Mouse (Mus musculus): Measurements from ENCODE around the gene Hoxa9. TPM values are rescaled to one million over a fixed set of nuclear protein-coding genes. Genes with fewer than 3 reads are reported as not detected.
A peak's percentile ranks its signal among the peaks of the same experiment; 100 is the strongest.

The Hoxa9 gene
- total and polyA plus RNA-seq, 2 experiments = 0.10 TPM; not detected in 1

DNA sequence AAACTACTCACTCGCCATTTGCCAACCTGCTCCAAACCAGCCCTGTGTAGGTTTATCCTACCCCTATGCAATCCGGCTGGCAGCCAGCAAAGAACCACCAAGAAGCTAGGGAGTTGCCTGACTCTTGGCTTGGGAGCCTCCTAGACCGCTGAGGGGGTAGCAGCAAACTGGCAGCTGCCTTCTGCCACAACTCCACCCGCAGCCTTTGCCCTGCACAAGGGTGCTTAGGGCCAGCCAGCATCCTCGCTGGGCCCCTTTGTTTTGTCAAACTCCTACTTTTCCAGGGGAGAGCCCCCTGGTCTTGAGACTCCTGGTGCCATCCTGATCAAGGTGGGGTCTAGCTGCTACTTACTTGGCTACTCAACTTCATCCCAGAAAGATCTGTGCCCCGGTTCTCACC, 46.2 kb downstream of the Hoxa9 start:
- H3K4me3 ChIP-seq (ENCODE audit: insufficient read depth, low read depth, low read length) = no peak overlapping the region
- H3K79me2 ChIP-seq (ENCODE audit: control insufficient read depth, insufficient read depth, low read length) = no peaks in the 10 kb centered on the region
- H3K27me3 ChIP-seq (ENCODE audit: control insufficient read depth, insufficient read depth, low read length) = peaks cover 15% of the 10 kb centered on the region
- H3K27ac ChIP-seq (replicated peaks; ENCODE audit: insufficient read depth, low read depth, low read length) = no peak overlapping the region
- TF ChIP-seq POLR2A (IDR thresholded peaks at IDR 0.05; ENCODE audit: extremely low read depth, insufficient read depth, low read length) = no peak
- no peak for TF ChIP-seq CTCF (IDR thresholded peaks at IDR 0.05; ENCODE audit: low read depth, low read length)
- H3K9ac ChIP-seq (ENCODE audit: low read depth, low read length) = no peak overlapping the region
- no peaks in the 10 kb centered on the region for H3K36me3 ChIP-seq (ENCODE audit: control insufficient read depth, insufficient read depth, low read length)
- no peak for DNase-seq (ENCODE audit: extremely low read depth, low read depth, low spot score)
- WGBS = 43% methylated on average over 6 of the region's 6 CpGs
- no peaks in the 10 kb centered on the region for H3K4me1 ChIP-seq (ENCODE audit: control insufficient read depth, insufficient read depth, low read length)

DNA sequence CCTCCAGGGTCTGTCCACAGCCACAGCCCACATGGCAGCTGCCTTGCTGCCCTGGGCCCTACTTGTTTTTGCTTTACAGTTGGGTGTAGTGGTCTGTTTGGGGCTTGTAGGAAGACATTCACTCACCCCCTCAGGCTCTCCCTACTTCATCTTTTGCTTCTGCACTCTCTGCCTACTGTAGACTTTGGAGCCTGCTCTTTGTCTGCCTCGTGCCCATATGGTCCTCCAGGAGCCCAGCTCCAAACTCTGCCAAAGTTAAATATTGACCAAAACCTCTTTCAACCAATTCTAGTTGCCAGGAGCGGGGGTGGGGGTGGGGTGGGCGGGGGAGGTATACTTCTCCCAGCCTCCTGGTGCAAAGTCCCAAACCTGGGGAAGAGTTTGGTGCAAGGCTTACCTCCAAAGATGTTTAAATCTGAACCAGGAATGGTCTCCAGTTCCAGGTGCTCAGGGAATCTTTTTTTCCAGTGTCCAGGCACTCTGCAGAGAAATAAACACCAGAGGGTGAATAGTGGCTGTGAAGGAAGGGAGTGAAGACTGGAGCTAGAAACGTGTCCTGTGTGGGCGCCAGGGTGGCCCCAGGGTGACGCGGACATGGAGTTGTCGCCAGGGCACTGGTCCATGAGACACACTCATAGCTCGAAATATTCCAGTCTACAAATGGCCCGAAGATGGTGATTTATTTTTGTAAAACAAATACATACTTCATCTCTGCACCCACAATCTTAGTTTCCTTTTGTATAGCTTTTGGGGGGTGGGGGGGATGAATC, 47.4 kb downstream of the Hoxa9 start:
- no peak overlapping the region for H3K9ac ChIP-seq (ENCODE audit: low read depth, low read length)
- H3K79me2 ChIP-seq (ENCODE audit: control insufficient read depth, insufficient read depth, low read length) = no peaks in the 10 kb centered on the region
- no peak overlapping the region for H3K4me3 ChIP-seq (ENCODE audit: insufficient read depth, low read depth, low read length)
- no peaks in the 10 kb centered on the region for H3K36me3 ChIP-seq (ENCODE audit: control insufficient read depth, insufficient read depth, low read length)
- peak; percentile 40 for DNase-seq (ENCODE audit: extremely low read depth, low read depth, low spot score)
- H3K27ac ChIP-seq (replicated peaks; ENCODE audit: insufficient read depth, low read depth, low read length) = no peak overlapping the region
- TF ChIP-seq POLR2A (IDR thresholded peaks at IDR 0.05; ENCODE audit: extremely low read depth, insufficient read depth, low read length) = no peak
- no peak for TF ChIP-seq CTCF (IDR thresholded peaks at IDR 0.05; ENCODE audit: low read depth, low read length)
- peaks cover 18% of the 10 kb centered on the region for H3K27me3 ChIP-seq (ENCODE audit: control insufficient read depth, insufficient read depth, low read length)
- H3K4me1 ChIP-seq (ENCODE audit: control insufficient read depth, insufficient read depth, low read length) = no peaks in the 10 kb centered on the region
- 25% methylated on average over 10 of the region's 10 CpGs for WGBS

DNA sequence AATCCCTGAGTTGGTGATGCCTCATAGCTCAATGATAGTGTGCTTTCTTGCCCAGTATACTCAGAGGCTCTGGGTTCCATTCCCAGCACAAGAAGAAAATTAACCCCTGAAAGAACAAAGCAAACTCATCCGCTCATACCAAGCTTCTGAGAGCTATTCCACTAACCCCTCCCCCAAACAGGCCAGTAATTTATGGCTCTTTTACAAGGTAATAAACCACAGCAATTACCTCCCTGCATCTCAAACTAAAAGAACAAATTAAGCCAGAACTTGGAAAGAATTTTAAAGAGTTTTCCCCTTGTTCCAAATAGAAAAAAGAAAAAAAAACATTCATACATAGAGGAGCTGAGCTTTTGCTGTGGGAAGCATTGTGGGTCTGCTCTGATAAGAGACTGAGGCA, 48.1 kb downstream of the Hoxa9 start:
- no peaks in the 10 kb centered on the region for H3K36me3 ChIP-seq (ENCODE audit: control insufficient read depth, insufficient read depth, low read length)
- H3K9ac ChIP-seq (ENCODE audit: low read depth, low read length) = no peak overlapping the region
- no peak for DNase-seq (ENCODE audit: extremely low read depth, low read depth, low spot score)
- H3K27ac ChIP-seq (replicated peaks; ENCODE audit: insufficient read depth, low read depth, low read length) = no peak overlapping the region
- no peaks in the 10 kb centered on the region for H3K79me2 ChIP-seq (ENCODE audit: control insufficient read depth, insufficient read depth, low read length)
- 83% methylated on average over 1 of the region's 1 CpGs for WGBS
- no peaks in the 10 kb centered on the region for H3K4me1 ChIP-seq (ENCODE audit: control insufficient read depth, insufficient read depth, low read length)
- H3K27me3 ChIP-seq (ENCODE audit: control insufficient read depth, insufficient read depth, low read length) = peaks cover 20% of the 10 kb centered on the region
- no peak overlapping the region for H3K4me3 ChIP-seq (ENCODE audit: insufficient read depth, low read depth, low read length)
- TF ChIP-seq CTCF (IDR thresholded peaks at IDR 0.05; ENCODE audit: low read depth, low read length) (no peak), POLR2A (IDR thresholded peaks at IDR 0.05; ENCODE audit: extremely low read depth, insufficient read depth, low read length) (no peak)

DNA sequence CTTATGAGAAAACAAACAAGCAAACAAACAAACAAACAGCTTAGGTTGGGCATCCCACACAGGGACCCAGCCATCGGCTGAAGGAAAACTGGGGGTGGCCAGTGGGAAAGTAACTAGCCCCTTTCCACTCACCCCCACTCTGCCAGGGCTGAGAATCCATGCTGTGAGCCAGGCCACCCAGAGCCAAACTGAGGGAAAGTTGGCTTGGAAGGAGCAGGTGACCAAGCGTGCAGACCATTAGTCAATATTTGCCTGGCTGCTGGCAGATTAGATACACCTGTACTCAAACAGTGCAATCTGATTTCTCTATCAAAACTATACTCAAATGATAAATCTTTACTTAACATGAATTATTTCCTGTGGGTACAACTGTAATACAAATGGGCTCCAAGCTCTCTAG, 48.9 kb downstream of the Hoxa9 start:
- Histone ChIP-seq H3K27ac (replicated peaks; ENCODE audit: insufficient read depth, low read depth, low read length) (no peak overlapping the region), H3K4me3 (ENCODE audit: insufficient read depth, low read depth, low read length) (no peak overlapping the region), H3K36me3 (ENCODE audit: control insufficient read depth, insufficient read depth, low read length) (no peaks in the 10 kb centered on the region), H3K4me1 (ENCODE audit: control insufficient read depth, insufficient read depth, low read length) (no peaks in the 10 kb centered on the region), H3K9ac (ENCODE audit: low read depth, low read length) (no peak overlapping the region), H3K79me2 (ENCODE audit: control insufficient read depth, insufficient read depth, low read length) (no peaks in the 10 kb centered on the region), H3K27me3 (ENCODE audit: control insufficient read depth, insufficient read depth, low read length) (peaks cover 21% of the 10 kb centered on the region)
- WGBS = 21% methylated on average over 2 of the region's 2 CpGs
- no peak for DNase-seq (ENCODE audit: extremely low read depth, low read depth, low spot score)
- TF ChIP-seq CTCF (IDR thresholded peaks at IDR 0.05; ENCODE audit: low read depth, low read length) (no peak), POLR2A (IDR thresholded peaks at IDR 0.05; ENCODE audit: extremely low read depth, insufficient read depth, low read length) (no peak)

DNA sequence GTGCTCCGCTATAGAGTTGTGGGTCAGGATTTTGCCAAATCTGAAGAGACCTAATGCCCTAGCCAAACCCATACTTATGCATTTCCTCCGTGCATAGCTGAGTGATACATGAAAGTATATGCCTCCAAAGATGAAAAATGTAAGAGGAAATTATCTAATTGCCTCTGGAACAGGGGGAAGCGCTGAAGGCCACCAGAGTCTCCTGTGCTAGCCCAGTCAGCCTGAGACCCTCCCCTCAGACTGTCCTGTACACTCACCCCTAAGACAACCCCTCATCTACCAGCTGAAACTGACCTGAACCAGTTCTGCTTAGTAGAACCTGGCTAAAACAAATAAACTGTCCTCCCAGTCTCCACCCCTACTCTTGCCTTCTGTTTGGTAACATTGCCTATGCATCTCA, 50.2 kb downstream of the Hoxa9 start:
- TF ChIP-seq POLR2A (IDR thresholded peaks at IDR 0.05; ENCODE audit: extremely low read depth, insufficient read depth, low read length) = no peak
- no peak for TF ChIP-seq CTCF (IDR thresholded peaks at IDR 0.05; ENCODE audit: low read depth, low read length)
- Histone ChIP-seq H3K79me2 (ENCODE audit: control insufficient read depth, insufficient read depth, low read length) (no peaks in the 10 kb centered on the region), H3K36me3 (ENCODE audit: control insufficient read depth, insufficient read depth, low read length) (no peaks in the 10 kb centered on the region), H3K9ac (ENCODE audit: low read depth, low read length) (no peak overlapping the region), H3K4me1 (ENCODE audit: control insufficient read depth, insufficient read depth, low read length) (no peaks in the 10 kb centered on the region), H3K4me3 (ENCODE audit: insufficient read depth, low read depth, low read length) (no peak overlapping the region), H3K27me3 (ENCODE audit: control insufficient read depth, insufficient read depth, low read length) (peaks cover 19% of the 10 kb centered on the region), H3K27ac (replicated peaks; ENCODE audit: insufficient read depth, low read depth, low read length) (no peak overlapping the region)
- 66% methylated on average over 3 of the region's 3 CpGs for WGBS
- no peak for DNase-seq (ENCODE audit: extremely low read depth, low read depth, low spot score)

DNA sequence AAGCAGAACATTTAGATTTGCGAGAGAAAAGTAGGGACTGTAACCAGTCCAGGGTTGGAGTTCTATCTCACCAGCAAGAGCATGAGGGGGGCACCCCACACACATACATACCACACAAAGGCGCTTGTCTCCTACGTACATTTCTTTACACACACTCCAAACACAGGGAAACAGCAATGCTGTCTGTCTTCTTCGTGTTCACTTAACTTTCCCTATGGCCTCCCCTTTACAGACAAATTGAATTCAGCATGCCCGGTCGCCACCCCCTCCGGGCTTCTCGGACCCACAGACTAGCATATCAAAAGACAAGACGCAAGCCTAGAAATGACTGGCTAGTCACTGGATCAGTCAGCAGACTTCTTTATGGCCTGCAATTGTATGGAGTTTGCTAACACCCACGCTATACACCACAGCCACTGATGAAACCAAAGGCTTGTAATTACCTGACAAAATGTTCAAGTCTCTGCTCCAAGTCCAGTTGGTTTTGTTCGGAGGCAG, 50.6 kb downstream of the Hoxa9 start:
- H3K27me3 ChIP-seq (ENCODE audit: control insufficient read depth, insufficient read depth, low read length) = peaks cover 17% of the 10 kb centered on the region
- H3K79me2 ChIP-seq (ENCODE audit: control insufficient read depth, insufficient read depth, low read length) = no peaks in the 10 kb centered on the region
- DNase-seq (ENCODE audit: extremely low read depth, low read depth, low spot score) = no peak
- no peak overlapping the region for H3K27ac ChIP-seq (replicated peaks; ENCODE audit: insufficient read depth, low read depth, low read length)
- no peaks in the 10 kb centered on the region for H3K4me1 ChIP-seq (ENCODE audit: control insufficient read depth, insufficient read depth, low read length)
- H3K9ac ChIP-seq (ENCODE audit: low read depth, low read length) = no peak overlapping the region
- no peaks in the 10 kb centered on the region for H3K36me3 ChIP-seq (ENCODE audit: control insufficient read depth, insufficient read depth, low read length)
- TF ChIP-seq POLR2A (IDR thresholded peaks at IDR 0.05; ENCODE audit: extremely low read depth, insufficient read depth, low read length) (no peak), CTCF (IDR thresholded peaks at IDR 0.05; ENCODE audit: low read depth, low read length) (no peak)
- no peak overlapping the region for H3K4me3 ChIP-seq (ENCODE audit: insufficient read depth, low read depth, low read length)
- WGBS = 46% methylated on average over 11 of the region's 11 CpGs

Data from liver, adult 2 months (tissue).